Mouse (Mus musculus) myocyte (in vitro differentiated cells): ENCODE data around the gene Cphx3.
"Not testable (repeated sequence)": the region's sequence is repeated elsewhere in the genome, so short reads cannot be mapped to it uniquely, and the experiment has no call there.

Experiments
- POLR2A ChIP-seq: IDR thresholded peaks from one replicate; pipeline ENCODE4 v1.6.1; 2011; ENCODE audit warnings: low read depth, mild to moderate bottlenecking, control low read depth, moderate library complexity; ENCODE audit not compliant: insufficient read length
- TCF12 ChIP-seq: IDR thresholded peaks from one replicate; pipeline ENCODE4 v1.6.1; 2011; ENCODE audit warnings: mild to moderate bottlenecking, control low read depth; ENCODE audit not compliant: poor library complexity, insufficient read depth, severe bottlenecking
- USF1 ChIP-seq: IDR thresholded peaks from one replicate; pipeline ENCODE4 v1.6.1; 2011; ENCODE audit warnings: low read depth, mild to moderate bottlenecking, control low read depth, moderate library complexity

GRCm38 (mm10) chr14:26042611-26043010, 39.5 kb upstream of the Cphx3 start, which contains the start of gene Gm9780:
- TF ChIP-seq TCF12, USF1, POLR2A: not testable (repeated sequence)
